Mouse (Mus musculus): ENCODE measurements around the gene Dlg2.
"Not testable (repeated sequence)": the region's sequence is repeated elsewhere in the genome, so short reads cannot be mapped to it uniquely, and the experiment has no call there.

Gene Dlg2

DNA sequence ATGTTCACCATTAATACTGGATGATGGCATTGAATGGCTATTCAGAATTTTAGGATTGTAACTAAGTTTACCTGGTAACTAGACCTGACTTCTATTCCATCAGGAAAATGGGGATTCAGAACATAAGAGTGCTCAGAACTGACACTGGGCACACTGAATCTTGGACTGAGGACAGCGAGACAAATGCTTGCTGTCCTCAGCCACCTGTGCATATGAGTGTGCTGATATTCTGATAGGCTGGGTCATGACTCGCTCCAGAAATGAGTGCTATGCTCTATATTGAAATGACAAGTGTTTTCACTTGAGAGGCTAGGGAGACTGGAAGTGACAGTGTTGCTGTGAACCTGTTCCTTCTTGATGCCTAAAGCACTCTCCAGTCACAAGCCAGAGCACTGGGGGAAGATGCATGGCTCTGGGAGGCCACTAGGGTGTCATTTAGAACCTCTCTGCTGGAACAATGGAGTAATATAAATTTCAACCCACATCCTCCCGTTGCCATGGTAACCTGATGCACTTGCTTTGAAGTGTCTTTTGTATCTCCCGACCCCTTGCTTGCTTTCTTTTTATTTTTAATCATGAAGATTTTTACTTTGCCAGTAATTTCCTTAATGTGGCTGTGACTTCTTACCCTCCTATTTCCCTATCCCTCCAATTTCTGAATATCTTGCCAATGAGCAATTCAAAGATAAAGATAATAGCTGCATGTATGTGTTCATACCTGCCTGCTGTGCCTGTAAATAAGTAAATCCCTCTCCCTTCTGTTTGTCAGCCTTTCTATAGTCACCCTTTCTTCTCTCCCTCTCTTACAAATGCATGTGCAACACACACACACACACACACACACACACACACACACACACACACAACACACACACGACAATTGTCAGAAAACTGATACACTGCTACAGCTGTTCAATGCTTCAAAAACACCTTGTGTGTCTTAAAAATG, 367.1 kb downstream of the Dlg2 start:
- peak; percentile 4 to 5 for DNase-seq

DNA sequence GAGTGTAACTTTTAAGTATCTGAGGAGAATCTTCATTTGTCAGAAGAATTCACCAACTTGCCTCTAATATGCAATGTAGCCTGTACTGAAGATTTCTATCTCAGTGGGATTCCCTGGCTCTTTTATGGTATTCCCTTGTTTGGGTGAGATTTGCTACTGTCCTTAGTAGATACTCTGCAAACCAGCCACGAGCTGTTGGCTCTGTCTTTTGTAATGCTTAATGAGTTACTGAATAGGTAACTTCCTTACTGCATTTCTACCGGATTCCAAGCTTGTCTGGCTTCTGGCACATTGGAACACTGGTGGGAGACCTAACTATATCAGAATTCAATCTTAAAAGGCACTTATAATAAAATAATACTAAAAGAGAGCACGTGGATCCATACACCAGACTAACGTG, 400.3 kb downstream of the Dlg2 start:
- not testable (repeated sequence) for DNase-seq

DNA sequence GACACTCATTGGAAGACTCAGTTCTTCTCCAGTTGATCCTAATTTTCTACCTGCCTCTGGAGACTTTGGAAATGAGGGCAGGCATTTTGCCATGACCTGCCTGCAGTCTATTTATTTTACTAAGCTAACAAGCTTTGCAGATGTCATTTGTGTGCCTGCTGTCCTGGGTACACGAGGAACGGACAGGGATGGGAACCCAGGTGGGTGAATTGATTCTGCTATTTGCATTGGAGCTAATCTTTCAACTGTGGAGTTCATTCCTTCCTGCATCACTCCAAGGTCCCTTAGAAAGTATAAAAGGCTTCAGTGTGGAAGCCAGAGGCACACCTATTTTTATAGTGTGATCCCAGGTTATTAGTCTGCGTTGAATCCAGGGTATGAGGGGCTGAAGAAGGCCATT, 406.3 kb downstream of the Dlg2 start:
- peak in 1 of 2 experiments; percentile 6 for DNase-seq

DNA sequence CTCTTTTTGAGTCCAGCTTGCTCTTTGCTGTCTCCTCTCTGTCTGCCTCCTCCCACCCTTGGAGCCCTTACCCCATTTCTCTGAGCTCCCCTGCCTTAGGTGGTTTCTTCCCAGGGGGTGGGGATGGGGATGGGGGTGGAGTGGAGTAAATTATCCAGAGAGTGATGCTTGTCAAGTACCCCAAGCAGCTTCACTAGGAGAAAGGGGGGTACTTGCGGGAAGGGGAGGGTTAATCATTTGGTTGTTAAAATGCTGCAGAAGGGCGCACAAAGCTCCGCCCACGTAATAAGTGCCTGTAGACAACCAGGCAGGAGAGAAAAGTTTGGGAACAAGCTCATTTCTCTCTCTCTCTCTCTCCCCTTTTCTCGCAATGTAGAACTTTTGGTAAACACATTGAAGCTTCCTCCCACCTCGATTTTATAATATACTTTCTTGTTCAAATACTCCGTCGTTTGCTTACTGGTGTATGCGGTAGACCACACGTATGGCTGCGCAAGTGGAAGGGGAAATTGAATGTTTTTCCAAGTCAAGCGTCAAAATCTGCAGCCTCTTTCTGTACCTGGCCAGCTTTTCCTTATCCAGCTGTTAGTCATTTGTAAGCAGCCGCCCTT, 410.0 kb downstream of the Dlg2 start:
- peak in 1 of 2 experiments; percentile 3 for DNase-seq

DNA sequence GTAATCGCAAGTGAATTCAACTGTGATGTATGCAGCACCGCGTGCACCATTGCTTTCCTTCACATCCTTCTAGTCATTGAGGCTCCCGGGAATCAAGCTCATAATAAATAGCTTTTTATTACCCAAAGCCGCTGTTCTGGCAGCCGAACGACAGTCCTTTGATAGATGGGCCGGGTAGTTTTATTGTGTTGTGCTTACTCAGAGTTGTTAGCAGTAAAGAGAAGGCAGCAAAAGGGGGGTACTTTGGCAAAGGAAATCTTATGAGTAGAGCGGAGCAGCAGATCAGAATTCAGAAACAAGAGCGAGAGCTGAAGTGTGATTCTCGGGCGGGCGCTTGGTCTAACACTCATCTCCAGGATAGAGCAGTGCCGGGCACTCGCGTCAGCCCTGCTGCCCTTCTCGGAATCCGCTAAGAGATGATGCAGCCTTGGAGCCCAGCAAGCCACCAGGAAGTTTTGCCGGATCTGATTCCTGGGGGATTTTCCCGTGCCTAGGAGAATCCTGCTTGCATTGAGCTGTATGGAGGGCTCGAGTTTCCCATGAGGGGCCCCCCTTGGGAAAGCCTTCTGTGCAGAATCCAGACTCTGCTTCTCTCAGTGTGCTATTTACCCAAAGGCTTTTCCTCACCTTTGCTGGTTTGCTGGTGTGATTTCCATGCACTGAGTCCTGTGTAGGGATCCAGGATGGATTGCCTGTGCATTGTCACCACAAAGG, 410.7 kb downstream of the Dlg2 start:
- DNase-seq, result peak; percentile 49 to 53

DNA sequence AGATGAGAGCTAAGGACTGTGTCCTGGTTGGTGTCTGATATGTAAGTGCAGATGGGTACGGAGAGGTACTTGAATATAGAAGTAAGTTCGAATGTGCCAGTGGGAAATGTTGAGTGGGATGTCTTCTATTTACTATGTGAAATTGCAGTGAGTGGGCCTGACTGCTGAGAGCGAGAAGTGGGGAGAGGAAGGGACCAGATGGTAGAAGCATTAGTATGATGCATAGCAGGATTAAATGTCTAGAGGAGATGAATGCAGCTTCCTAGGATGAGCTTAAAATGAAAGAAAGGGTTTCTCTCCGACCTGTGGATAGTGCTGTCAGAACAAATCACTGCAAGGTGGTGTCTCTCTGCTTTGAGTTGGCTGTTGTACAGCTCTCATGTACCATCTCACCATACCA, 451.0 kb downstream of the Dlg2 start:
- DNase-seq, result peak; percentile 1 to 8

DNA sequence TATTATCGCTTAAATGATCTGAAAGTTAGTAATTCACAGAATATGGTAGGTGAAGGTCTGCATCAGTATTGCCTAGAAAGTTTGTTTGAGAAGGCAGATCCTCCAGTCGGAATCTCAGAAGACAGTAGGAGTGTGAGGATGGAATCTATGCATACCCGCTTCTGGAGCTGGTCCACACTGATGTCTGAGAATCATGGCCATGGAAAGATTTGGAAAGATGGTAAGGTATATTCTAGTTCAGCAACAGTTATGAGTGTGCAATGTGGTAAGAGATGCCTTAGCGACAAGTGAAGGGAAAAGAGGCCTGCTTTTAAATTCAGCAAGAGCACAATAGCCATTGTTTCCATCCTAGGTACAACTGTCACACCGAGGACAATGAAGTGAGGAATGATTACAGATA, 464.3 kb downstream of the Dlg2 start:
- no peak for DNase-seq

DNA sequence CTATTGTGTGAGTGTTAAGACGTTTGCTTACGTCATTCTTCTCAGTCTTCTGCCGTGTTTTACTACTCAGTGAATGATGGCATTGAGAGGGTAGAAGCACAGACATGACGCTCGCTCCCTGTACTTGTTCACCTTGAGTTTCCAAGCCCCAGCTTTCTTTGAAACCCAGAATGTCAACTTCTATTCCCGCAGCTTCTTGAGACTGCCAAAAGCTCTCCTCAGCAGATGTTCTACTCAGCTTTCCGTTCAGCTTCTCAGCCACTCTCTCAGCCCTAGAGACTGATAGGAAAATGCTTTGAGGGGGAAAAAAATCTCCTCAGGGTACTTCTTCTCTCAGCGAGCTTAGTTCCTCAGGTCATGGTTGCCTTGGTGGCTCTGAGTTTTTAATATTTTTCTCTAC, 470.6 kb downstream of the Dlg2 start:
- DNase-seq, result no peak

DNA sequence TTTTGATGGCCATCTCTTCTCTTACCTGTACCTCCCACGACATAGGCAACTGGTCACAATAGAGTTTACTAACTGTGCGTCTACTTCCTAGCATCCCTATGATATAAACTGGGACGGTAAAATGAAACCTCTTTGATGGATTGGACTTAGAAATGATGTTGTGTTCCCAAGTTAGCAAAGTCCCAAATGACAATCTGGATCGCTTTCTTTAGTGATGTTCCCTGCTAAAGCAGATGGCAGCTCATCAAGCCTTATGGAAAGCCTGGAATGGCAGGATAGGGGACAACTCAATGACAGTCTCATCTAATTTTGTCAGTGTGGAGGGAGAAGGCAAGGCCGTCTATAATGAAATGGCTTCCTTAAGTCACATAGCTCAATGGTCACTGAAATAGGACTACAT, 472.7 kb downstream of the Dlg2 start:
- DNase-seq, result no peak

DNA sequence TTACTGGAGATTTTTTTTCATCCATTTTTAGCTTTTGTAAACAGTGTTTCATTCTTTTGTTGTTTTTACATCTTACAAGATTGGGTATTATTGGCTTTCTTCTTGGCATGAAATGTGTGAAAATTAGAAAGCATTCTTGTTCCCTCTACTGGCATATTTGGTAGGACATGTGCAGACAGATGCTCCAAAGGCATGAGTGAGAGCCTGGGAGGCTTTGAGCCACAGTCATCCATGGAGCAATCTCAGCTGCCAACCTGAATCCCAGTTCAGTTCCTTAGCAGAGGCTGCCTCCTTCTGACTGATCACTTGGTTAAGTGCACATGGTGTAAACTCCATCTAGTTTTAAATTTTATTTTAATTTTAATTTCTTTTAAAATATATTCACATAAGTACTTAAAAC, 500.8 kb downstream of the Dlg2 start:
- DNase-seq, result peak; percentile 2 to 3

DNA sequence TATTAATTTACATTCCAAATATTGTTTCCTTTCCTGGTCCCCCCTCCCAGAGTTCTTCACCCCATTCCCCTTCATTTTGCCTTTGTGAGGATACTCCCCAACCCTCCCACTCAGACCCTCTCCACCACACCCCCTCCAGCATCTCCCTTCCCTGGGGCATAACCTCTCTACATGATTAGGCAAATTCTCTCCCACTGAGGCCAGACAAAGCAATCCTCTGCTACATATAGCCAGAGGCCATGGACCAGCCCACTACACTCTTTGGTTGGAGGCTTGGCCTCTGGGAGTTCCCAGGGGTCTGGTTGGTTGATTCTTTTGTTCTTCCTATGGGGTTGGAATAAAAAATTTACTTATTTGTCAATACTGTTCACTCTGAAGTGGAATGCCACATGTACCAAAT, 505.6 kb downstream of the Dlg2 start:
- DNase-seq, result no peak

DNA sequence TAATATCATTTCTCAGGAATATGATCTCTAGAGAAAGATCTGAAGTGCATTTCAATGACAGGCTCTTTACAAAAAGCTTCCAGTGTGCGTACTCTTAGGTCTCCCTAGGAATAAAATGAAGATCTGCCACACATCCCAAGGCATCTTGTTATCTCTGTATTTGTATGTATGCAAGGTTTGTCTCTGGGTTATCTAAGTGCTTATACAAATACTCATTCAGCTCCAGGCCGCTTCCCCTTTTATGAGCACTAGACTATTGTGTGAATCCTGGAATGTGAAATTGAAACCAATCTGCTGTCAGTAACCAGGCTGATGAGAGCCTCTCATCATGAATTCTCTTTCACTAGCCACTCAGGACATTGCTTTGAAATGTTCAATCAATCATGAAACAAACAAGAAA, 534.2 kb downstream of the Dlg2 start:
- no peak for DNase-seq

DNA sequence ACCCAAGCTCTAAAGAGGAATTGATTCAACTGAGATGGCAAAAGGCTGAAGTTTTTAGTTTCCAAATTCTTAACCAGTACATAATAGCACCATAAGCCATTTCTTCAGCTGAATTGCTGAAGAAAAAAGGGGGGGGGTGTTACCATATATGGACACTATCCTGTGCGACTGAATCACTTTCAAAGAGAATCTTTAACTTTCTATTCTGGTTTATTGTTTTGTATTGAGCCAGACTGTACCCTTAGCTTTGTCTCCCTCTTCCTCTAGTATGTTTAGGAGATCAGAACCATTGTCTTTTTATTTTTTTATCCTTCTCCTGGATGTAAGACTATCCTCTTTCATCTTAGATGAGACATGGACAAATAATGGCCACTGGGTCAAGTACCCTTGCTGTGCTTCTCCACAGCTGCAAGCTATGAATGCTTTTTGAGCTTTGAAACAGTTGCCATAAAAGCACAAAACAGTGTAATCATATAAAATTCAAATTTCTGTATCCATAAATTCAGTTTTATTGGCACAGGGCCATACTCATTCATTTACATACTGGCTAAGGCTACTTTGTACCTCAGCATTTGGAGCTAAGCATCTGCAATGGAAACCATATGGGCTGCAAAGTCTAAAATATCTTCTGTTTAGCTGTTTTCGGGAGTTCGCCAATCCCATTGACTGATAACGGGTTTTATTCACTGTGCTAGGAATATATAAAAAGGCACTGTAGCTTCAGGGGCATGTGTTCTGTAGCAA, 568.7 kb downstream of the Dlg2 start:
- no peak for DNase-seq

DNA sequence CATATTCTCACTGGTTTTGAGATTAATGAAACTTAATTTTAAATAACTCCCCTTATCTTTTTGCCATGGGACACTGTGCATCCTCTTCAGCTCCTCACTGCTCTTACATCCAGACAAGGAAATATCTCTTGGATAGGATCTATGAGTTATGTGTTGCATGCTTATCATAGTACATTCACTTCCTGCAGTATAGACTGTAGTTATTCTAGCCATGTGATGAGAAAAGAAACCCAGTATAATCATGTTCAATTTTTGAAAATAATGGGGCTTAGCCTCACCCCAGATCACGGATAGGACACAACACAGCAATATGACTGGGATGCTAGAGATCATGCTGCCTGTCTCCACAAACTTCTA, 569.2 kb downstream of the Dlg2 start:
- no peak for DNase-seq

DNA sequence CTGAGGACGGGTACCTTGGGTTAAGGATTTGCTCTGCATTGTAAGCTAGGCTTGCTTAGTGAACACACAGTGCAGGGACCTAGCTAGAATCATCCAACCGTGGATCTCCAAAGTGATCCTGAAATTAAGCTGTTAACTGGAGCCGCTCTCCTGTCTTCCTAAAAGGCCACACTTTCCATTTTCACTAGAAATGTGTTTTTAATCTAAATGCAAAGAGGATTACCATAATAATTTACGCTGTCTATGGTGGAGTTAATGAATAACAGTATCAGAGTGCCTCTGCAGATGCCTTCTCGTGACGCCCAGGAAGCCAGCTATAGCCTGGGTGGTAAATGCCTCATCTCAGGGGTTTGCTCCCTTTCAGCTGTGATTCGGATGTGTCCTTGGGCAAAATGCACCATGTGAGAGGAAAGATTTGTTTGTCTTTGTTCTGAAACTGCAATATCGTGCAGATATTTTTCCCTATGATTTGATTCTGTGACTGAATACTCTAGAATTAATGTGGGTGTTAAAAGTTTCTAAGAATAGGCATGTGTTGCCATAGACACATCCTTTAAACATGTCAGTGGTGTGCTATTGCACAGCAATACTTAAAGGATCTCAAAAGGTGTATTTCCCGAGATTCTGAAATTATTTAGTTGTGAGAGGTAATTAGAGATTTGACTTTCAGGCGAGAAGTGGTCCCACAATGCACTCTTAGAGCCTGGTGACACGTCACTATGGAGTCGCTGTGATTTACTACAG, 587.0 kb downstream of the Dlg2 start:
- no peak for DNase-seq

DNA sequence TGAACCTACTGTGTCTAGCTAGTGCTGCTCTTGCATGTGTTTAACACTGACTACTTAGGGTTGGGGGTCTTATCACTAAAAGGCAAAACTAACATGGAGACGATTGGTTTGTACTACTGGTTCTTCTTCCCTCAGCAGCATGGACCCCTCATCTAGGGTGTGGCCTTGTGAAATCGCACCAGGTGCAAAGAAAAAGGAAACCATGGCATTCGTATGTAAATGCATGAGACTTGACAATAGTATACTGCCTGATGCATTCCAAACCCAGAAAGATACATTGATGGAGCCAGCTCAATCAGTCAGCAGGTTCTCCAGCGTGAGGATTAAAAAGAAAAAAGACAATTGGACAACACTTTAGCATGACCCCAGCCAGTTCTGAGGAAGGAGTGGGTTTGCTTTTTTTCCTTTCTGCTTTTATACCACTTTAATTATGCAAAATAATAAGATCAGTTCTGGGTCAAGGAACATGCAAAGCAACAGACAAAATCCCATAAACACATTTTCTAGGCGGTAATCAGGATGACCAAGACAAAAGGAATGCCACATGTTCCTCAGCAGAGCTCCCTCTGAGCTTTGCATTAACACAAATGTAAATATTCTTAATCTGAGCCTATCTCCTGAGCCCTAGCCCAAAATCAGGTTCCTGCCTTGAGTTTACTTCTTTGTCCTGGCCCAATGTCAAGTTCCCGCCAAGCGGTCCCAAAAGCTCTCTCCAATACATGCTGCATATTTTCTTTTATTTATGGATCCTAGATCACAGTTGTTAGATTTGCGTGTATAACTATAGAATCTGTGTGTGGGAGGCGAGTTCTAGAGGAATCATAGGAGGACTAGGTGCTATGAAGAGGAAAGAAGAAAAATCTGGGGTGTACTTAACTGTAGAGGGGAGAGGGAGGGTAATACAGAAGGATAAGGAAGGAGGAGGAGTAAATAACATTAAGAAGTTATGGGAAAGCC, 595.6 kb downstream of the Dlg2 start:
- no peak for DNase-seq

DNA sequence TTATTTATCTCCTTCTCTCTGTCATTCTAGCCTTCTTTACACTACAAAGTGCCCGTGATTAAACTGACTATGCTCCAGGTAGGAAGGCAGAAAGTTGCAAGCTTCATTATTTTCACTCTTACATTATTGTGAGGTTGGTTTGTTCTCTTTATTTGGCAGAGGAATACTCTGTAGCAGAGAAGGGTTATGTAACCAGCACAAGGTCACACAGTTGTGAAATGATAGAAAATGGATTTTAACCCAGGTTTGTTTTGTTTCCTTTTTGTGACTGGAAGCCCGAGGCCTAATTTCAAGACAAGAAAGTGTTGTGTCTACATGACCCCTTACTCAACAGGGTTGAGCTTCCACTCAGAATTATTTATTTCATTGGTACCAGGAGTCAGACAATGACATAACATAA, 609.6 kb downstream of the Dlg2 start:
- no peak for DNase-seq

DNA sequence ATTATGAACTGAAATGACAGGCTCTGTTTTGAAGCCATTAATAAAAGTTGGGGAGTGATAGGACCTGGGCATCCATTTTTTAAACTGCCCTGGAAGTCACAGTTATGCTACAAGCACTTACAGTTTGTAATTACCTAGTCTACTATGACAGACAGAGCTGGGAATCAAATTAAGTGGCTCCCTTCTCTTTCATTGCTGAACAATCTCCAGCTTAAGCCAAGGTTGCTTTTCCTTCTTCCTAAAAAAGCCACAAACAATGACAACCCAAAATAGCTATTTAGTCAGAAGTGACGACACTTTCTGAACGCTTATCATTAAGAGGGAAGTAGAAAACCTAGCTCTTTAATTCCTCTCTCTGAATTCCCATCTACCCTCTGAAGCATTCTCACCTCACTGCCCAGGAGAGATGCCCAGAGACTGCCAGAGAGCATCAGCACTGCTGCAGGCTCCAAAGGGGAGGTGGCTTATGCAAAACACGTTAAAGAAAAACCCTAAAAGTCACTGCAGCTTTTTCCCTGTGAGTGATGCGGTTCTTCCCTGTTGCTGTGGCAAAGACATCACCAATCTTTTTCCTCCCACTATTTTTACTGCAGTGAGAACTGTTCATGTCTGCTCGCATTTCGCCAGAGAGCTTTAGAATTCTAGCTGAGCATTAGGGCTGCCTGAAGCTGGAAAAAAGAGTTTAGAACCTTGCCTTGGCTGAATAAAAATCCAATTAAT, 612.9 kb downstream of the Dlg2 start:
- DNase-seq, result no peak

DNA sequence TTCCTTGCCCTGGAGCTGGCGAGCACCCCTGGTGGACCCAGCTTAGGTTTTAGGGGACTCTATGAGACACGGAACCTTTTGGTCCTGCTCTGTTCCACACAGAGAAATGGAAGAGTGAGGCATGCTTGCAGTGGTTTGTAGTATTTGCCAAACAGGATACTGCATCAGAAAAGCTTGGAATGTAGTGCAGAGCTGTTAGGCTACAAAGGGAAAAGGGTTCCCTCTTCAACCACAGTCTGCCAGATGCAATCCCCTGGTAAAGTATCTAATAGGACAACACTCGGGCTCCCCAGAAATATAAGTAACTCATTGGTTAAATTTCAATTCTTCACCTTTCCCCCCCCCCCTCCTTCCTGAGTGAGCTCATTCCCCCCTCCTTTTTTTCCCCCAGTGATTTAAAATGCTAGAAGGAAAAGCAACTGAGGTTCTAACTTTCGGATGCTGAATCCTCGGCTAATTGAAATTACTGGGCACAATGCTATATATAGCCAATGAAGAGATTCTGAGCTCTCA, 613.9 kb downstream of the Dlg2 start:
- no peak for DNase-seq

Measured in cerebellum, postnatal 14 days (tissue).